Mouse (Mus musculus) megakaryocyte, embryonic 14.5 days (primary cell): ENCODE results near the gene Loxl3.

ENCODE experiments used
- FLI1 ChIP-seq: IDR thresholded peaks from 2 replicates; pipeline ENCODE4 v1.6.1; 2012; ENCODE audit warnings: low read length, inconsistent platforms, mixed read lengths
- GATA1 ChIP-seq: IDR thresholded peaks from 3 replicates; pipeline ENCODE4 v1.6.1; 2012; ENCODE audit warnings: mixed read lengths, low read length, inconsistent platforms, borderline replicate concordance

- TF ChIP-seq GATA1 (no peak), FLI1 (no peak)
Observed at GRCm38 (mm10) chr6:83043561-83043960, 9.6 kb downstream of the Loxl3 start.
